Mouse (Mus musculus) adrenal gland, postnatal 14 days (tissue): ENCODE data around the gene Peli1. TPM values are rescaled to one million over a fixed set of nuclear protein-coding genes. Genes with fewer than 3 reads are reported as not detected.
A peak's percentile ranks its signal among the peaks of the same experiment; 100 is the strongest.
"Not testable (repeated sequence)": the region's sequence is repeated elsewhere in the genome, so short reads cannot be mapped to it uniquely, and the experiment has no call there.

Experiments used
- DNase-seq: peaks from one replicate; pipeline ENCODE4 v3.0.0; 2021; ENCODE audit warnings: mixed read lengths
- total RNA-seq: library from RNA; stranded (reverse); gene quantifications from 2 replicates; pipeline ENCODE4 v1.2.3, GENCODE M21; 2021

Gene Peli1
- total RNA-seq, 1 experiment from 2014 or later, result 18.4 TPM

- no peak for DNase-seq
These were observed 60.6 kb downstream of the Peli1 start for GRCm38 (mm10) chr11:21151672-21152071.

GRCm38 (mm10) chr11:21153111-21153510 is 62.0 kb downstream of the Peli1 start:
- DNase-seq, result no peak

GRCm38 (mm10) chr11:21157595-21157994 is 66.5 kb downstream of the Peli1 start:
- DNase-seq, result no peak

- DNase-seq, result no peak
These were observed 71.0 kb downstream of the Peli1 start for GRCm38 (mm10) chr11:21162093-21162492.

GRCm38 (mm10) chr11:21163143-21163542 is 72.1 kb downstream of the Peli1 start:
- no peak for DNase-seq

- DNase-seq, result no peak
These were observed 72.6 kb downstream of the Peli1 start for GRCm38 (mm10) chr11:21163673-21164072.

GRCm38 (mm10) chr11:21164312-21164993 is 73.4 kb downstream of the Peli1 start:
- DNase-seq, result no peak

- DNase-seq, result no peak
These were observed 74.0 kb downstream of the Peli1 start for GRCm38 (mm10) chr11:21164994-21165560.

- DNase-seq, result no peak
These were observed 75.5 kb downstream of the Peli1 start for GRCm38 (mm10) chr11:21166495-21167096.

GRCm38 (mm10) chr11:21168828-21169607 is 77.9 kb downstream of the Peli1 start:
- DNase-seq, result no peak

GRCm38 (mm10) chr11:21169608-21169860 is 78.4 kb downstream of the Peli1 start:
- DNase-seq, result not testable (repeated sequence)

GRCm38 (mm10) chr11:21172281-21172680 is 81.2 kb downstream of the Peli1 start:
- no peak for DNase-seq

GRCm38 (mm10) chr11:21173926-21174325 is 82.8 kb downstream of the Peli1 start:
- DNase-seq, result no peak

- peak; percentile 72 for DNase-seq
These were observed 83.3 kb downstream of the Peli1 start for GRCm38 (mm10) chr11:21174396-21174795.

GRCm38 (mm10) chr11:21175063-21175462 is 84.0 kb downstream of the Peli1 start:
- no peak for DNase-seq

GRCm38 (mm10) chr11:21176491-21176890 is 85.4 kb downstream of the Peli1 start:
- DNase-seq, result no peak

- peak; percentile 62 for DNase-seq
These were observed 87.3 kb downstream of the Peli1 start for GRCm38 (mm10) chr11:21178343-21178742.

GRCm38 (mm10) chr11:21178998-21179645 is 88.0 kb downstream of the Peli1 start:
- DNase-seq, result no peak

- not testable (repeated sequence) for DNase-seq
These were observed 88.8 kb downstream of the Peli1 start for GRCm38 (mm10) chr11:21179873-21180272.

GRCm38 (mm10) chr11:21180650-21181049 is 89.6 kb downstream of the Peli1 start:
- DNase-seq, result no peak

GRCm38 (mm10) chr11:21181616-21182015 is 90.5 kb downstream of the Peli1 start:
- no peak for DNase-seq

- DNase-seq, result no peak
These were observed 91.6 kb downstream of the Peli1 start for GRCm38 (mm10) chr11:21182709-21183108.

- not testable (repeated sequence) for DNase-seq
These were observed 100.7 kb downstream of the Peli1 start for GRCm38 (mm10) chr11:21191821-21192220.
